Mouse (Mus musculus): ENCODE measurements around the gene Bicdl1.
A peak's percentile ranks its signal among the peaks of the same experiment; 100 is the strongest.

DNA sequence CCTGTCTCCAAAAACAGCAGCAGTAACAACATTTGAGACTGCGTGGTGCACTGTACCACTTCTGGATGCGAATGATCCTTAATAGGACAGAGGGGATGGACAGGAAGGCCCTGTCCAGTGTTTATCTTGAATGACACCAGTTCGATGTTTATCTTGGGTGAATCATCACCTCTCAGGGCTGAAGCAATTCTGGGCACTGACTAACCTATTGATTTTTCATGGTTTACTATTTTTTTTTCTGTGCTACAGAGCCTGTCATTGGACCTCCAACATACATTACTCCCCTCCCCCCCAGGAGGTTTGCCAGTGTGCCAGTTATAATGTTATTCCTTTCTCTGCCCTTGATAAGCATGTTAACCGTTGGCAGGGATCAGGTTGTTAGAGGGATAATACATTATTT, 43.9 kb upstream of the Bicdl1 start:
- TF ChIP-seq CTCF (IDR thresholded peaks at IDR 0.05; ENCODE audit: low read depth) (no peak), EP300 (IDR thresholded peaks at IDR 0.05; ENCODE audit: low read depth) (peak; percentile 58; the same call in 1 of the 2 replicates)

Measured in liver, postnatal 0 days (tissue).